Mouse (Mus musculus) intestine, postnatal 0 days (tissue): Measurements from ENCODE around the gene Cwc27. TPM values are rescaled to one million over a fixed set of nuclear protein-coding genes. Genes with fewer than 3 reads are reported as not detected.

Experiments
- ATAC-seq: fragments of 200-750 bp; cut with Nextera tagmentation; 2 replicates; pipeline ENCODE4 v1.8.0; 2017; ENCODE audit warnings: mild to moderate bottlenecking, moderate TSS enrichment, moderate library complexity
- H3K27ac ChIP-seq: fragments of 300-500 bp; sonication (generic); 2 replicates; pipeline ENCODE4 v1.5.1; 2014; ENCODE audit warnings: mild to moderate bottlenecking, low read depth, low read length, moderate library complexity
- H3K27me3 ChIP-seq: fragments of 300-500 bp; sonication (generic); replicated peaks from 2 replicates; pipeline ENCODE4 v1.6.1; 2014; ENCODE audit warnings: low read length, mixed read lengths; ENCODE audit not compliant: control insufficient read depth, insufficient read depth
- H3K36me3 ChIP-seq: fragments of 300-500 bp; sonication (generic); 2 replicates; pipeline ENCODE4 v1.6.1; 2014; ENCODE audit warnings: mild to moderate bottlenecking, moderate library complexity; ENCODE audit not compliant: control insufficient read depth, insufficient read depth
- H3K4me1 ChIP-seq: fragments of 300-500 bp; sonication (generic); replicated peaks from 2 replicates; pipeline ENCODE4 v1.6.1; 2014; ENCODE audit warnings: antibody characterized with exemption, low read length, mixed read lengths; ENCODE audit not compliant: control insufficient read depth, insufficient read depth
- H3K4me2 ChIP-seq: fragments of 300-500 bp; sonication (generic); replicated peaks from 2 replicates; pipeline ENCODE4 v1.6.1; 2014; ENCODE audit warnings: low read depth, mild to moderate bottlenecking, moderate library complexity
- H3K4me3 ChIP-seq: fragments of 300-500 bp; sonication (generic); 2 replicates; pipeline ENCODE4 v1.5.1; 2014; ENCODE audit warnings: low read depth, low read length
- H3K9ac ChIP-seq: fragments of 300-500 bp; sonication (generic); 2 replicates; pipeline ENCODE4 v1.6.1; 2014; ENCODE audit warnings: mild to moderate bottlenecking, low read depth, low read length
- H3K9me3 ChIP-seq: fragments of 300-500 bp; sonication (generic); 2 replicates; pipeline ENCODE4 v1.6.1; 2016; ENCODE audit warnings: mixed run types; ENCODE audit not compliant: control insufficient read depth
- CTCF ChIP-seq: sonication (generic); IDR thresholded peaks from 2 replicates; pipeline ENCODE4 v1.5.1; 2016; ENCODE audit warnings: low read depth, mild to moderate bottlenecking, control low read depth, antibody characterized with exemption, moderate library complexity
- WGBS: fragments of 180-500 bp; shearing (Covaris S2); extraction: QIAGEN DNeasy Blood & Tissue Kit; methylation state at CpG from one replicate; pipeline ENCODE4 v1.1.7; 2014; 5-methylcytosine and 5-hydroxymethylcytosine counted together
- polyA plus RNA-seq: library from polyadenylated mRNA; unstranded; fragments of >200 nt; fragmentation: Nextera tagmentation; extraction: Ambion mirVana; gene quantifications from 2 replicates; pipeline ENCODE4 v1.2.1, GENCODE M21; 2015

Gene Cwc27
- polyA plus RNA-seq, 1 experiment from 2014 or later = 15.6 TPM

DNA sequence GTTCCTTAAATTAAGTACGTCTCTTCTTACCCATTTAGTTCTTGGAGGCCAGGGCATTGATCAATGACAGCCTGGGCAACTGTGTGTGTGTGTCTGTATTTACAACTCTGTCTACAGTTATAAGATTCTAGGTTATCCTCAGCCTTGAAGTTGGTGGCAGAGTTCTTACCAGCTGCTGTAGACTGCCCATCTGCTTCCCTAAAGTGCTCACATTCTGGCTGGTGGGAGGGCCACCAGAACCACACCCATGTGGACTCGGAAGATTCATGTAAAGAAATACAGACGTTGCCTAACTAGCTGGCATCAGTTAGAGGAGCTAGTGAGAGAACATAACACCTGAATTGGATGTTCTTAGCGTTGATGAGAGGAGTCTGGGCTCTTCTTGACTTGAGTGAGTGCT, 25.0 kb upstream of the Cwc27 start:
- Histone ChIP-seq H3K27me3 (no peaks in the 10 kb centered on the region), H3K27ac (no peak overlapping the region), H3K4me3 (no peak overlapping the region), H3K36me3 (peaks cover 16% of the 10 kb centered on the region), H3K9ac (no peak overlapping the region), H3K9me3 (no peaks in the 10 kb centered on the region), H3K4me2 (no peak overlapping the region), H3K4me1 (no peaks in the 10 kb centered on the region)
- no peak for TF ChIP-seq CTCF
- WGBS = 57% methylated on average over 4 of the region's 4 CpGs
- no peak for ATAC-seq

- Histone ChIP-seq H3K9me3 (no peaks in the 10 kb centered on the region), H3K4me3 (no peak overlapping the region), H3K27me3 (no peaks in the 10 kb centered on the region), H3K27ac (no peak overlapping the region), H3K4me1 (no peaks in the 10 kb centered on the region), H3K36me3 (peaks cover 40% of the 10 kb centered on the region), H3K4me2 (no peak overlapping the region), H3K9ac (no peak overlapping the region)
- 74% methylated on average over 7 of the region's 7 CpGs for WGBS
- no peak for ATAC-seq
- TF ChIP-seq CTCF = no peak
Observed at GRCm38 (mm10) chr13:104837628-104838027, 20.7 kb upstream of the Cwc27 start.

- Histone ChIP-seq H3K4me1 (no peaks in the 10 kb centered on the region), H3K4me3 (no peak overlapping the region), H3K4me2 (no peak overlapping the region), H3K27ac (no peak overlapping the region), H3K36me3 (peaks cover 54% of the 10 kb centered on the region), H3K9ac (no peak overlapping the region), H3K27me3 (no peaks in the 10 kb centered on the region), H3K9me3 (no peaks in the 10 kb centered on the region)
- no peak for TF ChIP-seq CTCF
- ATAC-seq = no peak
- 95% methylated on average over 13 of the region's 13 CpGs for WGBS
Observed at GRCm38 (mm10) chr13:104832811-104833210, 15.9 kb upstream of the Cwc27 start.

GRCm38 (mm10) chr13:104825470-104825869, 8.5 kb upstream of the Cwc27 start:
- Histone ChIP-seq H3K9ac (no peak overlapping the region), H3K27ac (no peak overlapping the region), H3K4me1 (0 out of 2 replicates have a peak, but pooled peaks cover 4% of the 10 kb centered on the region), H3K27me3 (no peaks in the 10 kb centered on the region), H3K4me2 (no peak overlapping the region), H3K9me3 (peaks cover 3% of the 10 kb centered on the region; the same call in 1 of the 2 replicates), H3K36me3 (peaks cover 32% of the 10 kb centered on the region), H3K4me3 (no peak overlapping the region)
- 79% methylated on average over 2 of the region's 2 CpGs for WGBS
- ATAC-seq = no peak
- no peak for TF ChIP-seq CTCF

- H3K27me3 ChIP-seq = no peaks in the 10 kb centered on the region
- WGBS = 34% methylated on average over 8 of the region's 8 CpGs
- ATAC-seq = peak; percentile 50
- peaks cover 10% of the 10 kb centered on the region for H3K36me3 ChIP-seq
- TF ChIP-seq CTCF = no peak
- H3K4me3 ChIP-seq = no peak overlapping the region
- H3K9me3 ChIP-seq = no peaks in the 10 kb centered on the region
- H3K9ac ChIP-seq = no peak overlapping the region
- H3K27ac ChIP-seq = no peak overlapping the region
- 0 out of 2 replicates have a peak, but pooled peaks cover 4% of the 10 kb centered on the region for H3K4me1 ChIP-seq
- H3K4me2 ChIP-seq = no peak overlapping the region; the same call in 1 of the 2 replicates
Observed at GRCm38 (mm10) chr13:104822411-104822838, 5.5 kb upstream of the Cwc27 start.

- peaks cover 6% of the 10 kb centered on the region for H3K36me3 ChIP-seq
- no peak overlapping the region for H3K4me2 ChIP-seq
- ATAC-seq = no peak
- TF ChIP-seq CTCF = no peak
- H3K9ac ChIP-seq = no peak overlapping the region
- no peak overlapping the region for H3K27ac ChIP-seq
- H3K4me1 ChIP-seq = 0 out of 2 replicates have a peak, but pooled peaks cover 4% of the 10 kb centered on the region
- 91% methylated on average over 1 of the region's 1 CpGs for WGBS
- no peak overlapping the region for H3K4me3 ChIP-seq
- no peaks in the 10 kb centered on the region for H3K9me3 ChIP-seq
- no peaks in the 10 kb centered on the region for H3K27me3 ChIP-seq
Observed at GRCm38 (mm10) chr13:104821908-104822307, 5.0 kb upstream of the Cwc27 start.

- no peak for TF ChIP-seq CTCF
- H3K9ac ChIP-seq = no peak overlapping the region
- no peaks in the 10 kb centered on the region for H3K9me3 ChIP-seq
- no peak overlapping the region for H3K4me3 ChIP-seq
- no peak for ATAC-seq
- H3K4me2 ChIP-seq = no peak overlapping the region
- peaks cover 4% of the 10 kb centered on the region; the same call in 1 of the 2 replicates for H3K36me3 ChIP-seq
- 0 out of 2 replicates have a peak, but pooled peaks cover 4% of the 10 kb centered on the region for H3K4me1 ChIP-seq
- H3K27ac ChIP-seq = no peak overlapping the region
- H3K27me3 ChIP-seq = no peaks in the 10 kb centered on the region
Observed at GRCm38 (mm10) chr13:104821192-104821591, 4.2 kb upstream of the Cwc27 start.
